Mouse (Mus musculus) heart, adult 2 months (tissue): ENCODE measurements around the gene Zfp786. TPM values are rescaled to one million over a fixed set of nuclear protein-coding genes. Genes with fewer than 3 reads are reported as not detected.
A peak's percentile ranks its signal among the peaks of the same experiment; 100 is the strongest.

Experiments used
- DNase-seq, 2 experiments: peaks; one replicate each; pipeline ENCODE4 v3.0.0; 2021
- H3K27ac ChIP-seq: fragments of 200-600 bp; 2 replicates; pipeline ENCODE4 v1.8.1; 2022
- H3K27me3 ChIP-seq: fragments of 200-500 bp; 2 replicates; pipeline ENCODE4 v1.6.1; 2012; ENCODE audit warnings: mild to moderate bottlenecking, low read length, inconsistent platforms, mixed read lengths; ENCODE audit not compliant: control insufficient read depth, insufficient read depth
- H3K36me3 ChIP-seq: fragments of 200-500 bp; 2 replicates; pipeline ENCODE4 v1.6.1; 2012; ENCODE audit warnings: low read length, inconsistent platforms; ENCODE audit not compliant: control insufficient read depth, insufficient read depth
- H3K4me1 ChIP-seq: fragments of 200-500 bp; 2 replicates; pipeline ENCODE4 v1.6.1; 2011; ENCODE audit warnings: low read length; ENCODE audit not compliant: control insufficient read depth, insufficient read depth
- H3K4me3 ChIP-seq: fragments of 200-600 bp; 2 replicates; pipeline ENCODE4 v1.8.1; 2022
- H3K79me2 ChIP-seq: fragments of 200-500 bp; replicated peaks from 2 replicates; pipeline ENCODE4 v1.6.1; 2012; ENCODE audit warnings: mild to moderate bottlenecking, inconsistent platforms, low read length, moderate library complexity, mixed read lengths; ENCODE audit not compliant: control insufficient read depth, insufficient read depth
- H3K9ac ChIP-seq: fragments of 200-500 bp; 2 replicates; pipeline ENCODE4 v1.6.1; 2012; ENCODE audit warnings: low read depth, mild to moderate bottlenecking, control low read depth, inconsistent platforms, low read length, mixed read lengths
- CTCF ChIP-seq: fragments of 200-600 bp; IDR thresholded peaks from 2 replicates; pipeline ENCODE4 v1.8.1; 2022; ENCODE audit warnings: antibody characterized with exemption, mild to moderate bottlenecking, moderate library complexity
- EP300 ChIP-seq: fragments of 200-500 bp; IDR thresholded peaks from 2 replicates; pipeline ENCODE4 v1.6.1; 2011; ENCODE audit warnings: low read depth, low read length, control low read depth; ENCODE audit not compliant: insufficient read depth
- POLR2A ChIP-seq: fragments of 200-500 bp; IDR thresholded peaks from 2 replicates; pipeline ENCODE4 v1.6.1; 2011; ENCODE audit warnings: mild to moderate bottlenecking, low read depth, low read length, control low read depth; ENCODE audit not compliant: insufficient read depth
- WGBS: fragments of 180-500 bp; shearing (Covaris S2); methylation state at CpG from one replicate; pipeline ENCODE4 v1.1.7; 2018; 5-methylcytosine and 5-hydroxymethylcytosine counted together
- intact Hi-C: fragments of 180-260 bp; cut with DNase I; formaldehyde crosslinking; loops from one replicate; pipeline ENCODE4 v1.15.1; 2025
- polyA plus RNA-seq: library from polyadenylated mRNA; depleted of rRNA; stranded (reverse); fragments of >200 nt; gene quantifications from 2 replicates; pipeline ENCODE4 v1.2.3, GENCODE M21; 2012
- total RNA-seq, 2 experiments: library from RNA; stranded (reverse); gene quantifications; 2 replicates each; pipeline ENCODE4 v1.2.3; 2021

The Zfp786 gene
- total and polyA plus RNA-seq, 3 experiments, result 0.20 to 0.78 (median 0.64) TPM

DNA sequence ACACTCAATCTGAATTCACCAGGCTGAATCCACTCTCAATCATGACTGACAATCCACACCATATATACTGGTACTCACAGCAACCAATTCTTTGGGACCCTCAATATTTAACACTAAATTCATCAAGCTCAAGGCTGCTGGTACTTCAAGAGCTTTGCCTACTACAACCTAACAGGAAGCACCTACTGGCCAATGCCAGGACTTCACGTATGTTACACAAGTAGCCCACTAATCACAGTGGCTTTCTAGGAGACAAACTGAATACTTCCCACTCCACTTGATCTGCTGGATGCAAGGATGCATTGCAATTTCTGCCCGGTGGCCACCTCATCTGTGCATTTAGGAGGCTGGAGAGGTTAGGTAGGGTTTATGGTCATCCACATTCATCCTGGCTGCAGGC is 20.5 kb downstream of the Zfp786 start:
- DNase-seq, result no peak
- H3K79me2 ChIP-seq, result peaks cover 4% of the 10 kb centered on the region; the same call in 1 of the 2 replicates
- H3K4me1 ChIP-seq, result peaks cover 6% of the 10 kb centered on the region
- intact Hi-C loops, result no loop called here
- H3K36me3 ChIP-seq, result no peaks in the 10 kb centered on the region; the same call in none of the 2 replicates
- WGBS, result 71% methylated on average over 2 of the region's 2 CpGs
- H3K27me3 ChIP-seq, result no peaks in the 10 kb centered on the region
- TF ChIP-seq CTCF (0 out of 2 replicates have a peak, but pooled peaks have one; percentile 1), POLR2A (no peak)
- H3K4me3 ChIP-seq, result no peak overlapping the region
- H3K27ac ChIP-seq, result no peak overlapping the region
- no peak overlapping the region; the same call in 1 of the 2 replicates for H3K9ac ChIP-seq

DNA sequence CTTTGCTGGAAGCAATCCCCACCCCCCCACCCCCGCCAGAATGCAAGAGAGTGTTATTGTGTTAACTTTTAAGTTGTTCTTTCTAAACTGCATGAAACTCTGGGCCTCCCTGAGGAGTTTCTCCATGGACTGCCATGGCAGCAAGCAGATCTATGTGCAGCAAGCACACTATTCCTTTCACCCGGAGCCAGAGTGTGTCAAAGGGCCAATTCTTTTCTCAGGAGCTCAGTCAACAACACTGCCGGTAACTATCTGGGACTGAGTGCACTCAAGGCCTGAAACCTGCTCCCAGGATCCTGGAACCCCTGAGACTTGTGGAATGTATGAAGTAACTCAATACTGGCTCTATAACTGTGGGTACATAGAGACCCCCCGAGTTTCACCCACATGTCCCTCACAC is 21.6 kb downstream of the Zfp786 start:
- peaks cover 6% of the 10 kb centered on the region for H3K4me1 ChIP-seq
- no peak overlapping the region for H3K27ac ChIP-seq
- WGBS, result 73% methylated on average over 4 of the region's 4 CpGs

DNA sequence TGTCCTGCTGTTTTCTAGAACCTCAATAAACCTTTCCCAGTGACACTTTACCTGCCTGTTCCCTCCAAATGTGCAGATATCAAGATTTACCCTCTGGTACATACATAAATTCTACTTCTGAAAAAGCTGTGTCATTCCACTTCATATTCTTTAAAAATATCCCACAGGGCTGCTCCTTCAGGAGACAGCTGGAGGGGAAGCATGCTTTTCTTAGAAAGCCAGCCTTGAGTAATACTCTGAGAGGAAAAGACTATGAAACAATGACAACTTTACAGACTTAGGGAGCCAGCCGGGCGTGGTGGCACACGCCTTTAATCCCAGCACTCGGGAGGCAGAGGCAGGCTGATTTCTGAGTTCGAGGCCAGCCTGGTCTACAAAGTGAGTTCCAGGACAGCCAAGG is 22.1 kb downstream of the Zfp786 start:
- intact Hi-C loops, result no loop called here
- Histone ChIP-seq H3K9ac (no peak overlapping the region), H3K4me1 (peaks cover 6% of the 10 kb centered on the region), H3K4me3 (no peak overlapping the region), H3K36me3 (no peaks in the 10 kb centered on the region; the same call in none of the 2 replicates), H3K27ac (no peak overlapping the region), H3K79me2 (peaks cover 4% of the 10 kb centered on the region; the same call in 1 of the 2 replicates), H3K27me3 (no peaks in the 10 kb centered on the region)
- 82% methylated on average over 5 of the region's 5 CpGs for WGBS
- TF ChIP-seq EP300 (no peak), CTCF (no peak)
- no peak for DNase-seq

More for the DNA sequence above, 21.6 kb downstream of the Zfp786 start:
- Histone ChIP-seq H3K9ac (no peak overlapping the region), H3K27me3 (no peaks in the 10 kb centered on the region), H3K36me3 (no peaks in the 10 kb centered on the region; the same call in none of the 2 replicates), H3K79me2 (peaks cover 4% of the 10 kb centered on the region; the same call in 1 of the 2 replicates), H3K4me3 (no peak overlapping the region)
- intact Hi-C loops, result no loop called here
- DNase-seq, result no peak
- TF ChIP-seq EP300 (no peak), CTCF (no peak), POLR2A (no peak)

DNA sequence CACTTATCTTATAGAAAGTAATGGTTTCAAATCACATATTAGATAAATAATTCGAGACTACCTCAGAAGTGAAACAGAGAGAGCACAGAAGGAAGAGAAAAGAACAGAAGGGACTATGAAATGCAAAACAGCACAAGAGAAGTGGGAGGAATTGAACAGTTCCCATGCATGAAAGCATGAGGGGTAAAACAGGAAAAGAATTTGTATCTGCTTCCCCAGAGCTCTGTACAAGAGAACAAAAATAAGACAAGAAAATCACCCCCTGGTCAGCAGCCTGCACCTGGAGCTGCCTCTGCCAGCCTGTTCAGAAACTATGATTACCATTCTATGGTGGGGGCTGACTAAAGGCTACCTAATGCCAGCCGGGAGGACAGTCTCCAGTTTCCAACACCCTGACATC is 23.2 kb downstream of the Zfp786 start:
- intact Hi-C loops, result no loop called here
- Histone ChIP-seq H3K79me2 (peaks cover 4% of the 10 kb centered on the region; the same call in 1 of the 2 replicates), H3K36me3 (no peaks in the 10 kb centered on the region; the same call in none of the 2 replicates), H3K27ac (no peak overlapping the region), H3K4me3 (no peak overlapping the region), H3K9ac (no peak overlapping the region), H3K4me1 (peaks cover 5% of the 10 kb centered on the region), H3K27me3 (no peaks in the 10 kb centered on the region)
- no peak for TF ChIP-seq POLR2A
- no peak for TF ChIP-seq CTCF
- no peak for TF ChIP-seq EP300
- no peak for DNase-seq
- 86% methylated on average over 2 of the region's 2 CpGs for WGBS

DNA sequence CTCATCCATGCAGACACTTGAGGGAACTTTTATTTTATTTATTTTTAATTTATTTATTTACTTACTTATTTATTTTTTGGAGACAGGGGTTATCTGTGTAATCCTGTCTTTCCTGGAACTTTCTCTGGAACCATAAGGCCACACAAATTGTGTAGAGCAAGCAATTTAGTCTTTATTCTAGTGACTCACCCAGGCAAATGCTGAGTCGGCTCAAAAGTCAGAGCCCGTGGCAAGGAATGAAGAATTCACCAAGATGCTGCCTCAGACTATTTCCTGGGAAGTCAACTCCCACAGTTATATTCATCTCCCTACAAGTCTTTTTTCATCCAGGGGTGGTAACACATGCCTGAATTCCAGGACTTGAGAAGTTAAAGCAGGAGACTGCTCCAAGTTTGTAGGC is 25.1 kb downstream of the Zfp786 start:
- no peak for TF ChIP-seq POLR2A
- 55% methylated on average over 2 of the region's 2 CpGs for WGBS
- no peak overlapping the region for H3K4me3 ChIP-seq
- intact Hi-C loops, result no loop called here
- no peak overlapping the region for H3K9ac ChIP-seq
- DNase-seq, result no peak
- no peaks in the 10 kb centered on the region for H3K36me3 ChIP-seq
- no peaks in the 10 kb centered on the region for H3K4me1 ChIP-seq
- H3K27ac ChIP-seq, result no peak overlapping the region
- peaks cover 3% of the 10 kb centered on the region; the same call in 1 of the 2 replicates for H3K79me2 ChIP-seq
- no peaks in the 10 kb centered on the region for H3K27me3 ChIP-seq

DNA sequence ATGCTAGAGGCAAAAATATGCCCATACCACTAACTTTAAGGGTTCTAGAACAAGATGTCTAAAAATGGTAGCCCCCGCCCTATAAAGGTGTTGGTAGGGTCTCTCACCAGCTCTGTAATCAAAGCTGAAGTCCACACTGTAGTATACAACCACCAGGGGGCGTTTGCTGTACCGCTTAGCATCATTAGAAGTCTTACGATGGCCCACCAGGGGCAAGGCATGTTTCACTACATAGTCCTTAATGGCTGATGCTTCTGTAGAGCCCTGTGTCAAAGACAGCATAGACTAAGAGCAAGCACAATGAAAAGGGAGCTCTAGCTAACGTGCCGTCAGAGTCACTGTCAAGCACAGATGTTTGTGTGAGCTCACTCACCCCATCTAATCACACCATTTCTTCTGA is 31.6 kb downstream of the Zfp786 start:
- DNase-seq, result peak in 1 of 2 experiments; percentile 40
- Histone ChIP-seq H3K79me2 (no peaks in the 10 kb centered on the region), H3K27ac (no peak overlapping the region), H3K4me1 (no peaks in the 10 kb centered on the region), H3K36me3 (no peaks in the 10 kb centered on the region), H3K27me3 (no peaks in the 10 kb centered on the region), H3K4me3 (no peak overlapping the region), H3K9ac (no peak overlapping the region)
- 36% methylated on average over 6 of the region's 6 CpGs for WGBS
- 0 out of 2 replicates have a peak, but pooled peaks have one; percentile 15 for TF ChIP-seq EP300
- peak; percentile 91 for TF ChIP-seq CTCF
- no peak for TF ChIP-seq POLR2A
- intact Hi-C loops, result loop anchor here (1.0 to 5.0 kb wide), 2 partner anchors 30 to 78 kb away; partner anchors contain the start of gene Zfp282
